Mouse (Mus musculus): ENCODE measurements at regions not wholly inside any gene's neighbourhood (a gene's known extent, or its start where the extent isn't known, plus 50 kb on each side); places are given as distances from the start of the nearest gene placed in this dataset.
A peak's percentile ranks its signal among the peaks of the same experiment; 100 is the strongest.

DNA sequence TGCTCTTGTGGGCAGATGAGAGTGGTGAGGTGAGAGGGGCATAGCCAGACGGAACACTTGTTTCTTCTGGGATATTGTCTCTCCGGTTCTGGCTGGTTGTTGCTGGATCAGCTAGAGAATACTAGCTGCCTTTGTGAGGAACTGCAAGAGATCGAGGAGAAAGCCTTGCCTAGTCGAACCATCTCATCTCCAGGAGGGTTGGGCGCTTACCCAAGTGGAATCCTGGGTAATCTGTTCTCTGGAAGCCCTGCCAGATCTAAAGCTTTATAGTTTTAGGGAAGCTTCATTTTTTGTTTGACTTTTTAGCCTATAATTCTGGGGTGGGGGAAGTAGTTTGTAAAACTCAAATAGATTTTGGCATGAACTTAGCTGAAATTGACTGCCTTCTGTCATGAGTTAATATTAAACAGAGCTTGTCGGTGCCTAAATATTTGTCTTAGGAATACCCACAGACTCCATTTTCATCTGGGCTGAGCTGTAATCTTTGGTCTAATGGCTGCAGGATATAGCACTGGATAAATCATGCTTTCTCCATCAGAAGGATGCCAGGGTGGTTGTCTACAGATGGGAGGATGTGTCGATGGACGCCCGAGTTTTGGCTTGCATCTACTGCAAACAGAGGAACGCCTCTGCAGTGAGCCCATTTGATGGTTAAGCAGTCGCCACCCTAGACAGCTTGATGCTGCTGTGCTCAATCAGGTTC is 279.1 kb upstream of the Zfp64 start:
- TF ChIP-seq CTCF (IDR thresholded peaks at IDR 0.05): no peak
- intact Hi-C loops (cut with DNase I): no loop called here

DNA sequence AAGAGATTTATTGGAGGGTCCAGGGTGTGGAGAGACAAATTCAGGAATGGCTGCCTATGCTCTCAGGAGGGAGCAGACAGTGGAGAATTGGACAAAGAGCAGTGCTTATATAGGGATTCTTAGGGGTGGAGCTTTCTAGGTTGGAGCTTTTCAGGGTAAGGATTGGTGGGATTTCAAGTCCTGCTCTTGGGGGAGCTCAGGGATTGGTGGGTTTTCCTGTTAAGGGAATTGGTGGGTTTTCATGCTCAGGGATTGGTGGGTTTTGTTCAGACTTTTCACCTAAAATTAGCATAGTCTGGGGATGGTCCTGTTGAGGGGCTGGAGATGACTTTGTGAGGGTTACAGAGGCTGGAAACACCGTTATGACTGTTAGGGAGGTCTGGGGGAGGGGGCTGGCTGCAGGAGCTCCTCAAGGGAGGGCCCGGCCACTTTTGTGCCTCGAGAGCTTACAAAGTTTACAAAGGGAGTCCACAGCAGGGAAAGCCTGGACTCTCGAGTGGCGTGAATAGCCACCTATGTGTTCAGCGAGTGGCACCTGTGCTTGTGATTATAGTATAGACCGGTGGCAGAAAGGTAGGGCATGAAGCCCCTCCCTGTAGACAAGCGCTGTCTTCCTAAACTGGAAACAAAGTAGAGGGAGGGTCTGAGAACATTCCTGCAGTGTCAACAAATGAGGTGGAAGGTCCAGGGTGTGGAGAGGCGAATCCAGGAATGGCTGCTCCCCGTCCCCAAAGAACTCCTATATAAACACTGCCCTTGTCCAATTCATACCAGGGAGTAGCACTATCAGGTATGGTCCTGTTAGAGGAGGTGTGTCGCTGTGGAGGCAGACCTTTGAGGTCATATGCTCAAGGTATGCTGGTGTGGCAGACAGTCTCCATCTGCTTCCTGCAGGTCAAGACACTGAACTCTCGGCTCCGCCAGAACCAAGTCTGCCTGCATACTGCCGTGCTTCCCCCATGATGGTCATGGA is 278.1 kb upstream of the Zfp64 start:
- intact Hi-C loops (cut with DNase I): no loop called here
- Histone ChIP-seq H3K4me3 (no peak overlapping the region), H3K27ac (no peak overlapping the region)
- DNase-seq: no peak
- no peak for TF ChIP-seq CTCF (IDR thresholded peaks at IDR 0.05)

More for the DNA sequence above, 279.1 kb upstream of the Zfp64 start:
- DNase-seq: no peak
- Histone ChIP-seq H3K4me3 (no peak overlapping the region), H3K27ac (no peak overlapping the region)

DNA sequence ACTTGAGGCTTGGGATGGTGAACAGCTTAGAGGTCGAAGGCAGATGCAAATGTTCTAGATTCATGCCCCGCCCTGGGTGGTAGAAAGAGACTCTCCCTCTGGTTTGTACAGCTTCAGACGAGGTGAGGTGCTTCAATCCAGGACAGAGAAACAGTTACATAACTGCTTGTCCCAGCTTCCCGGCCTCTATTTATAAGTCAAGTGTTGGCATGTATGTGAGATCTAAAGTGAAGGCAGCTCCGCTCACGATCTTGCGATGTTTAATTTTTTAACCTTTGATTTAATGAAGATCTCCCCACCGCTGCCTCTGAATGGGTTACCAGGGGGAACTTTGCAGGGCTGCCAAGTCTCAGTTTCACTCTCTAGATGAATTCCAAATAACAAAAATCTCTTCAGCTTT is 266.9 kb upstream of the Zfp64 start:
- H3K27ac ChIP-seq: no peak overlapping the region
- TF ChIP-seq CTCF (IDR thresholded peaks at IDR 0.05): no peak
- intact Hi-C loops (cut with DNase I): no loop called here
- no peak overlapping the region for H3K4me3 ChIP-seq
- no peak for DNase-seq

DNA sequence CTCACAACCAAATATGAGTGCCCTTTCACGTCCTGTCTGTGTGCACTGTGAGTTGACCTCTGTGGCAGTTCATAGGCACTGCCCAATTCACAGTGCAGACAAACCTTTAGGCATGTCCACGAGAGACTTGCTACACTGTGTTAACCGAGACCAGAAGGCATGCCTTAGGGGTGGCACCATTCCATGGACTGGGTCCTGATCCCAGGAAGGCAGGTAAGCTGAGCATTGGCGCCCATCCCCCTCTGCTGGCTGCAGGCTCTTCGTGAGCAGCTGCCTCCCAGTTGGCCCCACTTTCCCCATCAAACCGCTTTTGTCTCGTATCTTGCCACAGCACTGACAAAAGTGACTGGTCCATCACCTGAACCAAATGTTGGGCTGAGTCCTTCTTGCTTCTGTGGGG is 265.8 kb upstream of the Zfp64 start:
- Histone ChIP-seq H3K4me3 (no peak overlapping the region), H3K27ac (no peak overlapping the region)
- TF ChIP-seq CTCF (IDR thresholded peaks at IDR 0.05): no peak
- DNase-seq: peak; percentile 22
- intact Hi-C loops (cut with DNase I): no loop called here

DNA sequence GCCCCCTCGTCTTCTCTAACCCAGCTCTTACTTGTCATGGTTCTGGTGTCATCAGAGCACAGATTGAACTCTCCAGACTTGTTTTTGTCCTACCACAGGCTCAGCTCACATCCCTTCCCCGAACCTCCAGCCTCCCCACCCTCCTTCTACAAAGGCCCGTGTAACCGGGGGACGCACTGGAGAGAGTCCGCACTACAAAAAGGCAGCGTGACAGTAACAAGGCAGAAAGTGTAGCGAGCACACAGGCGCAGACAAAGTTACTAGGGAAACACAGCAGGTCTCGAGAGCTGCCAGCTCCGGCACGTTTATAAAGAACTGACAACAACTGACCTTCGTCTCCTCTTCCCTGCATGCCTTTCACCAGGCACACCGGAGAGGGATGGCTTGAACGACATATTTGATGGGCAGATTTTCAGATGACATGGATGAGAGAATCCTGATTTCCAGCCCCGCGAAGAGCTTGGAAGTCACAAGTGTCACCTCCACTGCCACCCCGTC is 260.2 kb upstream of the Zfp64 start:
- no peak for DNase-seq
- no peak for TF ChIP-seq CTCF (IDR thresholded peaks at IDR 0.05)
- no peak overlapping the region for H3K4me3 ChIP-seq
- no peak overlapping the region for H3K27ac ChIP-seq
- intact Hi-C loops (cut with DNase I): no loop called here

DNA sequence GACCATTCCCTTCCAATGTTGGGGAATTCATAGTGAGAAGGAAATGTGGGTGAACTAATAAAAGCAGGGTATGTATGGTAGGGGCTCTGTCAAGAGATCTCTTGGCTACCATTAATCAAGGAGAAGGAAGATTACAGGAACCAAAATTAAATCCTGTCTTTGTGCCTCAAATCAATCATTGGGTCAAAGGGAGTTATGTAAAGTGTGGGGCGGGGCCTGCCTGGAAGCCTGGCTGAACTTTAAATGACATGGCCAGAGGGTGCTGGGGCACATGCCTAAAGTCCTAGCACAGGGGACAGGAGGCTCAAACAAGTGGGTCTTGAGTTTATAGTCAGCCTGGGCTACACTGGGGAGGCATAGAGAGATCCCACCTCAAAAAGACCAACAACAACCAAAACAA is 259.0 kb upstream of the Zfp64 start:
- TF ChIP-seq CTCF (IDR thresholded peaks at IDR 0.05): no peak
- H3K27ac ChIP-seq: no peak overlapping the region
- no peak for DNase-seq
- H3K4me3 ChIP-seq: no peak overlapping the region
- intact Hi-C loops (cut with DNase I): no loop called here

DNA sequence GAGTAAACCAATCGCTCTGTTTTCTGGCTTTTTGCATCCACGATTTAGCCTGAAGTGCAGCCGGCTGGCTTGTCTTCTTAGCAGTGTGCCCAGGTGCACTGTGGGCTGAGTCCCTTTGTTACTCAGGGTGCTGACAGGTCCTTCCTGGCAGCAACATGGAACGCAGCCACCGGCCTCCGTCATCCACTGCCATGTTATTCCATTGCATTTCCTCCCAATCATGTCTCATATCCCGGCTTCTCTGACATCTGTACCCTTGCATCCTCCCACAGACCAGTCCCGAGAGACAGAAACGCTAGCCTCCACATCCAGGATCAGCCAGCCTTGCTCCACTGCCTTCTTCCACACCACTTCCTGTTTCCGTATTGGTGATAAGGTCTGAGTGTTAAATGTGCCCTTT is 257.9 kb upstream of the Zfp64 start:
- Histone ChIP-seq H3K4me3 (no peak overlapping the region), H3K27ac (no peak overlapping the region)
- TF ChIP-seq CTCF (IDR thresholded peaks at IDR 0.05): no peak
- intact Hi-C loops (cut with DNase I): no loop called here
- DNase-seq: peak; percentile 24

DNA sequence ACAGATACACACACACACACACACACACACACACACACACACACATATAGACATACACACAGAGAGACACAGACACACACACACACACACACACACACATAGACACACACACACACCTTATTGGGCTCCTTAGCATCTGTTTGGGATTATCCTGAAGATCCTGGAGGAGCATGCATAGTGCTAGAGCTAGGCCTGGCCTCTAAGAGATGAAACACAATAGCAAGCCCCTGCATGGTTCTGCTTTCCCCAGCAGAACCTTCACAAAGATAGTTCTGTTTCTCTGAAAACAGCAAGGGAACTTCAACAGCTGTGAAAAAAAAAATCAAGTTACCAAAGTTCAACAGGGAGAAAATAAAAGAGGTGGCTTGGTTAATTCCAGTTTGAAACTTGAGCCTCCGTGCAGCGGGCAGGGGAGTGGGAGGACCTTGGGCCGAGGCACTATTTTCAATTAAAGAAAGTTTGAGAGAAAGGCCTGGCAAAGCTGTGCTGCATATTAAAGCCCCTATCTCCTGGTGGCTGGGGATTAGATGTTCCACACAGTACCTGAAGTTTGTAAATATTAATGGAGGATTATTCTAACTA is 257.4 kb upstream of the Zfp64 start:
- DNase-seq: no peak
- Histone ChIP-seq H3K4me3 (no peak overlapping the region), H3K27ac (no peak overlapping the region)
- no peak for TF ChIP-seq CTCF (IDR thresholded peaks at IDR 0.05)
- intact Hi-C loops (cut with DNase I): no loop called here

DNA sequence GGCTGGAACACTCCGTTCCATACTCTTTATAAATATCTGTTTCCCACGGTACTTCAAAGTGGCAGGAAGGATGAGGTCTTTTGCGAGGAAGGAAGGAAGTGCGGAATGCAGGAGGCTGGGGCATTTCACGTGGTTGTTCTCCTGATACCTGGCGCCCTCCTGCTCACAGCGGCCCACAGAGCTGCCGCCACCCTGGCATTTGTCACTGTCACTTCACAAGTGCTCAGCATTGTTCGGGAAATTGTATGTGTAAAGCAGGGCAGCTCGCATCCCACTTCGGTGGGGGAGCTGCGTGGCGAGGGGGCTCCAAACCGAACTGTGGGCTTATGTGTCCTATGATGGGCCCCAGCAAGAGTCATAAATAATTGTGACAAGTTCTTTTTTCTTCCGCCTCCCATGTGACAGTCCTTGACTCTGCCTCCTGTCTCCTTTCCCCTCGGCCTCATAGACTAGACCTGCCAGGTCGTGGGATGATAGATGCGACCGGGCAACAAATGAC is 248.9 kb upstream of the Zfp64 start:
- intact Hi-C loops (cut with DNase I): no loop called here

DNA sequence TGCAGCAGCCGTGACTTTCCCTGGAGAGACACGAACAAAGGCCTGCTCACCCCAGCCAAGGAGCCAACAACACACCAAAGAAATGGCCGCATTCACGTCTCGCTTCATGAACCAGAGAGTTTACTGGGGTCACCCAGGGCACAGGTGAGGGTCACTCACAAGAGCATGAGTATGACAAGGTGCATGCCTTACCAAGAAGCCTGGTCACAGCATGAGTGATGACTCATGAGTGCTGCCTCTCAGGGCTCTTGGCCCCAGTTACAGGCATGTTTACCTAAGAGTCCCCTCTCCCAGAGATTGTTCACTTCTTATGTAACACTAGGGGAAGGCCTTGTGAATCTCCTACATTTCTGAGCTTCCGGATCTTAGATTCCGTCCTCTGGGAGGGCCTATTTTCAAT is 236.6 kb upstream of the Zfp64 start:
- no peak for DNase-seq
- intact Hi-C loops (cut with DNase I): no loop called here
- TF ChIP-seq CTCF (IDR thresholded peaks at IDR 0.05): no peak

More for the DNA sequence above, 248.9 kb upstream of the Zfp64 start:
- Histone ChIP-seq H3K4me3 (0 out of 2 replicates have a peak overlapping the region, but pooled peaks have one; percentile 24), H3K27ac (peak overlapping the region; percentile 31; the same call in 1 of the 2 replicates)
- peak; percentile 26 for DNase-seq
- no peak for TF ChIP-seq CTCF (IDR thresholded peaks at IDR 0.05)

DNA sequence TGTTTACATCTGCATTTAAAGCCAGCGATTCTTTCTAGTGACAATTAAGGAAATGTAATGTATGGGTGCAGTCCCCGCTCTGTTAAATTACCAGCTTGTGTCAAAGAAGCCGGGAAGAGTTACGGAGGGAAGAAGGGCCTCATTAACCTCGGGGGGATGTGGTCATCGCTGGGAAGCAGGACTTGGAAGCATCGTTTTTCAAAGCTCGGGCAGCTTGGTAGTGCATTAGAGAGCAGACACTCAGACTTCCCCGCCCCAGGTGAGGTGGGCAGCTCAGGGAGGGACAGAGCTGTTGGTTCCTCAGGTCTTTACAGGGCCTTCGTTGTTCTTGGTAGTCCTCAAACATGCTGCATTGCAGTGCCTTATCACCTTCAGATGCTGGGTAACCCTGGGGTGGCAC is 236.1 kb upstream of the Zfp64 start:
- intact Hi-C loops (cut with DNase I): no loop called here
- no peak for TF ChIP-seq CTCF (IDR thresholded peaks at IDR 0.05)
- DNase-seq: no peak
- H3K4me3 ChIP-seq: no peak overlapping the region
- no peak overlapping the region for H3K27ac ChIP-seq

More for the DNA sequence above, 236.6 kb upstream of the Zfp64 start:
- no peak overlapping the region for H3K4me3 ChIP-seq
- H3K27ac ChIP-seq: no peak overlapping the region

DNA sequence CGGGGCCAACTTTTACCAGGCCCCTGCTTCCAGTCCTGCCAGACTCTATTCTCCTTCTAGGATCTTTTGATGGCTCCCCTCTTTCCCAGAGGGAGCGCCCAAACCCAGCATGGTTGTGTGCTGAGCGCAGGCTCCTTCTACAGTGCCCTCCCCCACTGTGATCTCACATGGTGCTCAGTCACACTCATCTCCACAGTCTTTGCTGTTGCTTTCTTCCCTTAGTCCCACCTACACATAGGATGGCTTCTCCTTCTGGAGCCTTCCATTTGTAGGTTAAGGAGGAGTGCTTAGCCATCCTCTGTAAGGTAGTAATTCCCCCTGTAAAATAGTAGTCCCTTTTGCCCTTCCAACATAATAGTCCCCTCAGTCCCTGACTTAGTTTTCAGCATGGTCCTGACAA is 222.2 kb upstream of the Zfp64 start:
- H3K4me3 ChIP-seq: no peak overlapping the region
- no peak overlapping the region for H3K27ac ChIP-seq
- no peak for TF ChIP-seq CTCF (IDR thresholded peaks at IDR 0.05)
- intact Hi-C loops (cut with DNase I): no loop called here
- no peak for DNase-seq

DNA sequence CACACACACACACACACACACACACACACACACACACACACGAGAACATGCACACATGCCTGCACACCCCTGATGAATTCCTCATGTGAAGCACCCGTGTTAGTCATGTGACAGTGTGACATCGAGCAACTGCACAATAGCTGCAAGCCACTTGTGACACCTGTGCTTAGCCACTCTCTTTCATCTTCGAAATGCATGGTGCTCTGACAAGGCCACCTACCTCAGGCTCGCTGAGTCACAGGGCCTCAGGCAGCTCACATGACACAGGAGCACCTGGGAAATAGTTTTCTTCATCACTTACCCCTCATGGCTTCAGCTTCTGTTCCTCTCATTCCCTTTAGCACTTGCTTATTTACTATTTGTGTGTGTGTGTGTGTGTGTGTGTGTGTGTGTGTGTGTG is 213.4 kb upstream of the Zfp64 start:
- H3K27ac ChIP-seq: no peak overlapping the region
- intact Hi-C loops (cut with DNase I): no loop called here
- TF ChIP-seq CTCF (IDR thresholded peaks at IDR 0.05): no peak
- no peak for DNase-seq
- H3K4me3 ChIP-seq: no peak overlapping the region

Measured in gastrocnemius, adult 2 months (tissue).